Mouse (Mus musculus): ENCODE results near the gene Akirin1. TPM values are rescaled to one million over a fixed set of nuclear protein-coding genes. Genes with fewer than 3 reads are reported as not detected.

Gene Akirin1
- polyA plus RNA-seq, 1 experiment from 2014 or later, result 48.0 TPM

GRCm38 (mm10) chr4:123768234-123768633 lies 18.1 kb upstream of the Akirin1 start:
- Histone ChIP-seq H3K36me3 (ENCODE audit: insufficient read depth) (no peaks in the 10 kb centered on the region), H3K4me3 (ENCODE audit: low read depth, low read length) (no peak overlapping the region), H3K9ac (no peak overlapping the region), H3K27ac (ENCODE audit: low read depth) (no peak overlapping the region), H3K4me2 (no peak overlapping the region), H3K4me1 (ENCODE audit: insufficient read depth) (no peaks in the 10 kb centered on the region), H3K9me3 (ENCODE audit: low read depth, low read length) (no peaks in the 10 kb centered on the region), H3K27me3 (ENCODE audit: insufficient read depth, low read length) (no peaks in the 10 kb centered on the region)
- WGBS, result 82% methylated on average over 4 of the region's 4 CpGs
- TF ChIP-seq CTCF (IDR thresholded peaks at IDR 0.05; ENCODE audit: low read depth), result no peak
- DNase-seq (no peak), ATAC-seq (ENCODE audit: insufficient read depth) (no peak)

- Histone ChIP-seq H3K9ac (no peak overlapping the region), H3K27me3 (ENCODE audit: insufficient read depth, low read length) (no peaks in the 10 kb centered on the region), H3K9me3 (ENCODE audit: low read depth, low read length) (no peaks in the 10 kb centered on the region), H3K4me2 (no peak overlapping the region), H3K36me3 (ENCODE audit: insufficient read depth) (no peaks in the 10 kb centered on the region), H3K4me1 (ENCODE audit: insufficient read depth) (no peaks in the 10 kb centered on the region), H3K4me3 (ENCODE audit: low read depth, low read length) (no peak overlapping the region), H3K27ac (ENCODE audit: low read depth) (no peak overlapping the region)
- 66% methylated on average over 3 of the region's 3 CpGs for WGBS
- DNase-seq (no peak), ATAC-seq (ENCODE audit: insufficient read depth) (no peak)
- no peak for TF ChIP-seq CTCF (IDR thresholded peaks at IDR 0.05; ENCODE audit: low read depth)
These were observed 17.7 kb upstream of the Akirin1 start for GRCm38 (mm10) chr4:123767807-123768206.

DNA sequence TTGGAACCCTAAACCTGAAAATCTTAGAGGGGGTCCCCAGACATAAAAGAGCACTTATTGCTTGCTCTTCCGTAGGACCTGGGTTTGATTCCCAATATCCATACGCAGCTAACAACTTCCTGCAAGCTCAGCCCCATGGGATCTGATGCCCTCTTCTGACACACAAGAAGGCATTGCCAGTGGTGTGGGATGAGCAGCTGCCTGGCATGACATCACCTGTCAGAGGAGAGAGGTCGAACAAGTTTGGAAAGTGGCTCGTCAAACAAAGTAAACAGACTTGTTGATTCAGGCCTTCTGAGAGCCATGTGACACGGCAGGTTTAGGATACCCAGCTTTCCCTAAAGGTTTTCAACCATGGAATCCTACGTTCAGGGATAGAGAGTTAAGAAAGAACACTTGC lies 14.9 kb upstream of the Akirin1 start:
- ATAC-seq (ENCODE audit: insufficient read depth) (no peak), DNase-seq (no peak)
- Histone ChIP-seq H3K36me3 (ENCODE audit: insufficient read depth) (no peaks in the 10 kb centered on the region), H3K4me2 (no peak overlapping the region), H3K27ac (ENCODE audit: low read depth) (no peak overlapping the region), H3K9ac (no peak overlapping the region), H3K27me3 (ENCODE audit: insufficient read depth, low read length) (no peaks in the 10 kb centered on the region), H3K4me1 (ENCODE audit: insufficient read depth) (no peaks in the 10 kb centered on the region), H3K4me3 (ENCODE audit: low read depth, low read length) (no peak overlapping the region), H3K9me3 (ENCODE audit: low read depth, low read length) (no peaks in the 10 kb centered on the region)
- 45% methylated on average over 6 of the region's 6 CpGs for WGBS
- TF ChIP-seq CTCF (IDR thresholded peaks at IDR 0.05; ENCODE audit: low read depth), result no peak

DNA sequence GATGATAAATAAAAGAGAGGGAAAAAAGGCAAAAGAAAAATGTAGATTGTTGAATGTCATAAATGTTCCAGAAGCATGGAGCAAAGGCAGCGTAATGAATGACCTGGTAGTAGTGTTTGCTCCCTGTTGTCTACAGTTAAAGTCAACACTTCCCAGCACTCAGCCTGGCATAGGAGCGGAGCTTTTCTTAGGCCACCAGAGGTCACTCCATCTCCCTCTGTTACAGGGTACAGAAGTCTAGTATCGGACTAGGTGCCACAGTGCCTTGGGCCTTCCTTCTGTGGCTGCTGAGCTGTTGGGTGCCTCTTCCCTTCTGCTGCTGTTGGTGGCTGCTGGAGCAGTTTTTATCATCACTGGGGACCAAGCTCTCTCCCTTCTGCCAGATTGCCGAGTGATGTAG lies 8.2 kb upstream of the Akirin1 start:
- H3K9ac ChIP-seq, result no peak overlapping the region
- no peak overlapping the region for H3K4me3 ChIP-seq (ENCODE audit: low read depth, low read length)
- H3K9me3 ChIP-seq (ENCODE audit: low read depth, low read length), result no peaks in the 10 kb centered on the region
- 52% methylated on average over 4 of the region's 4 CpGs for WGBS
- H3K27ac ChIP-seq (ENCODE audit: low read depth), result no peak overlapping the region
- H3K4me1 ChIP-seq (ENCODE audit: insufficient read depth), result no peaks in the 10 kb centered on the region
- no peaks in the 10 kb centered on the region for H3K36me3 ChIP-seq (ENCODE audit: insufficient read depth)
- DNase-seq (peak; percentile 37), ATAC-seq (ENCODE audit: insufficient read depth) (no peak)
- H3K4me2 ChIP-seq, result no peak overlapping the region
- peak; percentile 59 for TF ChIP-seq CTCF (IDR thresholded peaks at IDR 0.05; ENCODE audit: low read depth)
- H3K27me3 ChIP-seq (ENCODE audit: insufficient read depth, low read length), result no peaks in the 10 kb centered on the region

DNA sequence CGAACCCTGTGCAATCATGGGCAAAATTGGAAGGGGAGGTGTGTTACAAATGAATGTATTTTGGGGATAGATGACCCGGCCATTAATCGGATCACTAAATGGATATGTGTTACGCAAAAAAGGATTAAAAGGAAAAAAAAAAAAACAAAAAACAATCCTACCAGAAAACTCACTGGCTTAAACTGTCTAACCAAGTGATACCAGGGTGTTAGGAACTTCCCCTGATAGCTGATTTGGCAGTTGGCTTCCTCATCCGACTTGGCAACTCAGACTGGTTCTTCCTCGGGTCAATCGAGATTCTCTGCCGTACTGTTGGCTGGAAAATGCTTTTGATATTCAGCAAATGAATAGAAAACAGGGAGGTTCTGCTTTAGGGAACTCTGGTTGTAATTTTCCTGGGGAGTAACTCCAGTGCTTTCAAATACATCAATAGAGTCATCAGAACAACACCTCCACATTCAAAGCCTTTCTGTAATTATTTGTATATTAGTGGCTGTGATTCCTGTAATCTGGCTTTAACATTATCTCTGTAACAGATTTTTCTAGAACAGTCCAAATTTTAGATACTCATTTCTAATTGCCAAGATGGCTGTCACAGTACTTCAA lies 665 bp upstream of the Akirin1 start:
- Histone ChIP-seq H3K4me2 (peak overlapping the region; percentile 81), H3K27ac (ENCODE audit: low read depth) (no peak overlapping the region), H3K36me3 (ENCODE audit: insufficient read depth) (no peaks in the 10 kb centered on the region), H3K9me3 (ENCODE audit: low read depth, low read length) (no peaks in the 10 kb centered on the region), H3K4me3 (ENCODE audit: low read depth, low read length) (peak overlapping the region; percentile 97), H3K27me3 (ENCODE audit: insufficient read depth, low read length) (no peaks in the 10 kb centered on the region), H3K4me1 (ENCODE audit: insufficient read depth) (peaks cover 7% of the 10 kb centered on the region; the same call in 1 of the 2 replicates), H3K9ac (peak overlapping the region; percentile 89)
- peak; percentile 61 for DNase-seq
- no peak for ATAC-seq (ENCODE audit: insufficient read depth)
- WGBS, result under 1% methylated on average over 8 of the region's 8 CpGs
- TF ChIP-seq CTCF (IDR thresholded peaks at IDR 0.05; ENCODE audit: low read depth), result no peak

GRCm38 (mm10) chr4:123749484-123750130 lies 538 bp downstream of the Akirin1 start:
- peak overlapping the region; percentile 84 for H3K27ac ChIP-seq (ENCODE audit: low read depth)
- H3K4me1 ChIP-seq (ENCODE audit: insufficient read depth), result peaks cover 7% of the 10 kb centered on the region; the same call in 1 of the 2 replicates
- no peak for TF ChIP-seq CTCF (IDR thresholded peaks at IDR 0.05; ENCODE audit: low read depth)
- H3K27me3 ChIP-seq (ENCODE audit: insufficient read depth, low read length), result no peaks in the 10 kb centered on the region
- ATAC-seq (ENCODE audit: insufficient read depth) (peak; percentile 81), DNase-seq (peak; percentile 21)
- H3K4me2 ChIP-seq, result peak overlapping the region; percentile 81
- H3K4me3 ChIP-seq (ENCODE audit: low read depth, low read length), result peak overlapping the region; percentile 97
- no peaks in the 10 kb centered on the region for H3K9me3 ChIP-seq (ENCODE audit: low read depth, low read length)
- peak overlapping the region; percentile 89 for H3K9ac ChIP-seq
- H3K36me3 ChIP-seq (ENCODE audit: insufficient read depth), result no peaks in the 10 kb centered on the region
- under 1% methylated on average over 52 of the region's 55 CpGs for WGBS

DNA sequence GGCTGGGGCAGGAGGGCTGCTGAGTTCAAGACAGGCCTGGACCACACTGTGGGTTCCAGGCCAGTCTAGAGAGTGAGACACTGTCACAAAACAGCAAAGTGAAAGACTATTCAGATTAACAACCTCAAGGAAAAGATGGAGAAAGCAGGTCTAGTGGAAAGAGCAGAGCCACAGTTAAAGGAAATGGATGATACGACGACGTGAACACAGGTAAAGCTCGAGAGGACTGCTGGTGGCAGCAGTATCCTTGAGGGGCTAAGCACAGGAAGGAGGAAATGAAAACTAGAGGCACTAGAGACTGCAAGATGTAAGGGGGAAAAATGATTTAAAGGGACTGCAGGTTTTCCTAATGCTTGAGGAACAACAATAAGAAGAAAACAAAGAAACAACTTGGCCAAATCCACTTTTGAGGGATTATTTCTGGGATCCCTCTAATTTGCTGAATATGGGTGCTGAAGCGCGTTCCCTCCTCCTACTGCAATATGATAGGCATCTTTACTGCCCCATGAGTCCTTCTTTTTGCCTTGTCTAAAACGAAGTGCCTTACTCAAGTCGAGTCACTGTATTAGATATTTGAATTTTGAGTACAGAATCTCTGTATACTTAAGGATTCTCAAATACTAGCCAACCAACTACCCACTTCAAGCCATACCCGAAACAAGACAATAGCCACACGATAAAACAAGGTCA lies 1.3 kb downstream of the Akirin1 start:
- TF ChIP-seq CTCF (IDR thresholded peaks at IDR 0.05; ENCODE audit: low read depth), result no peak
- Histone ChIP-seq H3K9ac (peak overlapping the region; percentile 89), H3K27me3 (ENCODE audit: insufficient read depth, low read length) (no peaks in the 10 kb centered on the region), H3K36me3 (ENCODE audit: insufficient read depth) (no peaks in the 10 kb centered on the region), H3K4me3 (ENCODE audit: low read depth, low read length) (peak overlapping the region; percentile 97), H3K9me3 (ENCODE audit: low read depth, low read length) (no peaks in the 10 kb centered on the region), H3K4me2 (peak overlapping the region; percentile 81), H3K27ac (ENCODE audit: low read depth) (no peak overlapping the region), H3K4me1 (ENCODE audit: insufficient read depth) (peaks cover 7% of the 10 kb centered on the region; the same call in 1 of the 2 replicates)
- WGBS, result 13% methylated on average over 10 of the region's 10 CpGs
- no peak for DNase-seq
- no peak for ATAC-seq (ENCODE audit: insufficient read depth)
